Mouse (Mus musculus) hindbrain, postnatal 0 days (tissue): Measurements from ENCODE around the gene Igf2bp3. TPM values are rescaled to one million over a fixed set of nuclear protein-coding genes. Genes with fewer than 3 reads are reported as not detected.
A peak's percentile ranks its signal among the peaks of the same experiment; 100 is the strongest.

ENCODE experiments used
- ATAC-seq: fragments of 200-750 bp; cut with Nextera tagmentation; 2 replicates; pipeline ENCODE4 v1.8.0; 2017; ENCODE audit warnings: mild to moderate bottlenecking, moderate TSS enrichment, moderate library complexity
- DNase-seq: peaks from one replicate; pipeline ENCODE4 v3.0.0-alpha.2; 2015; ENCODE audit warnings: low spot score
- H3K27ac ChIP-seq: fragments of 300-500 bp; sonication (generic); 2 replicates; pipeline ENCODE4 v1.5.1; 2014; ENCODE audit warnings: mild to moderate bottlenecking
- H3K27me3 ChIP-seq: fragments of 300-500 bp; sonication (generic); 2 replicates; pipeline ENCODE4 v1.6.1; 2014; ENCODE audit warnings: low read length, mixed read lengths; ENCODE audit not compliant: insufficient read depth
- H3K36me3 ChIP-seq: fragments of 300-500 bp; sonication (generic); 2 replicates; pipeline ENCODE4 v1.6.1; 2014; ENCODE audit warnings: low read length, mixed read lengths; ENCODE audit not compliant: insufficient read depth
- H3K4me1 ChIP-seq: fragments of 300-500 bp; sonication (generic); 2 replicates; pipeline ENCODE4 v1.6.1; 2014; ENCODE audit warnings: antibody characterized with exemption, low read length, mixed read lengths; ENCODE audit not compliant: insufficient read depth
- H3K4me2 ChIP-seq: fragments of 300-500 bp; sonication (generic); 2 replicates; pipeline ENCODE4 v1.6.1; 2014; ENCODE audit warnings: low read depth, mild to moderate bottlenecking, low read length, moderate library complexity, mixed read lengths
- H3K4me3 ChIP-seq: fragments of 300-500 bp; sonication (generic); 2 replicates; pipeline ENCODE4 v1.5.1; 2014; ENCODE audit warnings: low read length
- H3K9ac ChIP-seq: fragments of 300-500 bp; sonication (generic); replicated peaks from 2 replicates; pipeline ENCODE4 v1.6.1; 2014; ENCODE audit warnings: mild to moderate bottlenecking, low read length, moderate library complexity, mixed read lengths
- H3K9me3 ChIP-seq: fragments of 300-500 bp; sonication (generic); 2 replicates; pipeline ENCODE4 v1.6.1; 2016; ENCODE audit warnings: low read length, mixed read lengths
- CTCF ChIP-seq: IDR thresholded peaks from 2 replicates; pipeline ENCODE4 v1.5.1; 2016; ENCODE audit warnings: antibody characterized with exemption, control low read depth, low read depth
- WGBS: fragments of 180-500 bp; shearing (Covaris S2); extraction: QIAGEN DNeasy Blood & Tissue Kit; methylation state at CpG from one replicate; pipeline ENCODE4 v1.1.7; 2014; 5-methylcytosine and 5-hydroxymethylcytosine counted together
- polyA plus RNA-seq: library from polyadenylated mRNA; unstranded; fragments of >200 nt; fragmentation: Nextera tagmentation; extraction: Ambion mirVana; gene quantifications from 2 replicates; pipeline ENCODE4 v1.2.1, GENCODE M21; 2015
- total RNA-seq: library from RNA; depleted of rRNA; stranded (reverse); fragments of >200 nt; gene quantifications from 2 replicates; pipeline ENCODE4 v1.2.3, GENCODE M21; 2014

The Igf2bp3 gene
- total and polyA plus RNA-seq, 2 experiments from 2014 or later, result 8.9 to 16.6 TPM

- Histone ChIP-seq H3K9ac (no peak overlapping the region), H3K27me3 (no peaks in the 10 kb centered on the region), H3K36me3 (no peaks in the 10 kb centered on the region), H3K4me3 (no peak overlapping the region), H3K27ac (no peak overlapping the region), H3K4me2 (no peak overlapping the region), H3K9me3 (no peaks in the 10 kb centered on the region), H3K4me1 (peaks cover 5% of the 10 kb centered on the region; the same call in 1 of the 2 replicates)
- WGBS, result 66% methylated on average over 11 of the region's 11 CpGs
- ATAC-seq (no peak), DNase-seq (no peak)
- no peak for TF ChIP-seq CTCF
Measured at GRCm38 (mm10) chr6:49050677-49051410, 163.9 kb downstream of the Igf2bp3 start.

- 94% methylated on average over 10 of the region's 10 CpGs for WGBS
- Histone ChIP-seq H3K4me2 (no peak overlapping the region), H3K4me1 (no peaks in the 10 kb centered on the region), H3K9ac (no peak overlapping the region), H3K27ac (no peak overlapping the region), H3K36me3 (no peaks in the 10 kb centered on the region), H3K9me3 (no peaks in the 10 kb centered on the region), H3K27me3 (no peaks in the 10 kb centered on the region), H3K4me3 (no peak overlapping the region)
- ATAC-seq (no peak), DNase-seq (no peak)
- no peak for TF ChIP-seq CTCF
Measured at GRCm38 (mm10) chr6:49048395-49048794, 166.4 kb downstream of the Igf2bp3 start.

DNA sequence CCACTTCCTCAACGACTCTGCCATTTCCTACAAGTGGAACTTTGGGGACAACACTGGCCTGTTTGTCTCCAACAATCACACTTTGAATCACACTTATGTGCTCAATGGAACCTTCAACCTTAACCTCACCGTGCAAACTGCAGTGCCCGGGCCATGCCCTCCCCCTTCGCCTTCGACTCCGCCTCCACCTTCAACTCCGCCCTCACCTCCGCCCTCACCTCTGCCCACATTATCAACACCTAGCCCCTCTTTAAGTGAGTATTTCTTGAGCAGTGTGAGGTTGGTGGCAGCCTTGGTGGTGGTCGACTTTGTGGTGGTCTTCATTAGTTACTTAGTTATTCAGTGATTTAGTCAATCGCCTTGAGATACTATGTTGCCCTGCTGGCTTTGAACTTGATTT is 166.9 kb downstream of the Igf2bp3 start:
- Histone ChIP-seq H3K4me3 (no peak overlapping the region), H3K36me3 (no peaks in the 10 kb centered on the region), H3K27ac (no peak overlapping the region), H3K9me3 (no peaks in the 10 kb centered on the region), H3K4me1 (no peaks in the 10 kb centered on the region), H3K27me3 (no peaks in the 10 kb centered on the region), H3K4me2 (no peak overlapping the region), H3K9ac (no peak overlapping the region)
- ATAC-seq, result no peak
- no peak for TF ChIP-seq CTCF
- DNase-seq, result no peak
- 80% methylated on average over 10 of the region's 10 CpGs for WGBS

DNA sequence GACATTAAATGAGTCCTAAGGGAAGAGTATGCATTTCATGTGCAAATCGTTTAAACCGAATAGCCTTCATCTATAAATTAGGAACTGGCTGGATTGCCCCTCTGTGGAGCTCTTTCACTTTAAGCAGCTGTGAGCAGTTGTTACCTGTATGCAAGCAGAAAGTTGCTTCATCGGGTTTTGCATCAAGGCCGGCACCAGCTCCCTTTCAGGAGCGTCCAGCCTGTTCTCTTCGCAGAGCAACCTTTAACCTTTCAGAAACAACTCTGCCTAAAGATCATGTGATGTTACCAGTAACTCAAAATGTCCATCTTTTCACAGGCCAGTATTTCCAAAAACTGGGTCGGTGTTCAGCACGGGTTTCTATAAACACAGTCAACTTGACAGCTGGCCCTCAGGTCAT is 167.8 kb downstream of the Igf2bp3 start:
- 75% methylated on average over 8 of the region's 8 CpGs for WGBS
- H3K4me3 ChIP-seq, result no peak overlapping the region
- H3K27ac ChIP-seq, result no peak overlapping the region
- H3K4me2 ChIP-seq, result no peak overlapping the region
- ATAC-seq (no peak), DNase-seq (no peak)
- H3K36me3 ChIP-seq, result no peaks in the 10 kb centered on the region
- H3K9ac ChIP-seq, result no peak overlapping the region
- TF ChIP-seq CTCF, result no peak
- no peaks in the 10 kb centered on the region for H3K4me1 ChIP-seq
- no peaks in the 10 kb centered on the region for H3K27me3 ChIP-seq
- H3K9me3 ChIP-seq, result no peaks in the 10 kb centered on the region

GRCm38 (mm10) chr6:49046502-49046901 is 168.3 kb downstream of the Igf2bp3 start:
- Histone ChIP-seq H3K9me3 (no peaks in the 10 kb centered on the region), H3K27me3 (no peaks in the 10 kb centered on the region), H3K36me3 (no peaks in the 10 kb centered on the region), H3K9ac (no peak overlapping the region), H3K4me1 (no peaks in the 10 kb centered on the region), H3K4me2 (no peak overlapping the region), H3K27ac (no peak overlapping the region), H3K4me3 (no peak overlapping the region)
- no peak for DNase-seq
- no peak for TF ChIP-seq CTCF
- WGBS, result 52% methylated on average over 6 of the region's 6 CpGs
- no peak for ATAC-seq

DNA sequence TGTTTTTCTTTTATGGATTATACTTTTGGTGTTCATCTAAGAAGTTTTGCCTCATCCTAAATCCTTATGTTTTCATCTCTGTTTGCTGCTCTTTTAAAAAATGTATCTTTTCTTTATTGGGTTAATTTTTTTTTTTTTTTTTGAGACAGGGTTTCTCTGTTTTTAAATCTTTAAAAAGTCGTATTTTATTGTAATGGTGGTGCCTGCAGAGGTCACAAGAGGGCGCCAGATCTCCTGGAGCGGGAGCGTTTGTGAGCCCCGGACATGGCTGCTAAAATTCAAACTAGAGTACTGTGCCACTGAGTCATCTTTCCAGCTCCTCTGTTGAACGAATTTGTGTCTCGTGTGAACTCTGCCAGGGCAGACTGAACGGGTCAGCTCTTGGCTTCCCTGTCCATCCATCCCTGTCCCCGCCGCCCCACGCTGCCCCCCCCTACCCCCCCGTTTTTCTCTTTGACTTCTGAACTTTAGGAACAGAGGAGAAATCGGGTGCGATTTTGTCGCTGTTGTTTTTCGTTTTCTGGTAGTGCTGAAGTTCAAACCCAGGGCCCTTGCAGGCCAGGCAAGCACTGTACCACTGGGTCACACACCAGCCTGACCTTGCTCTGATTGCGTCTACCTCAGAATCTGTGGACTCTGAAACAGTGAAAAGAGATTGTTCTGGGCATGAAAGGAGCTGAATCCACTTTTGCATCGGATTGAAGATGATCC is 175.1 kb downstream of the Igf2bp3 start:
- DNase-seq, result peak; percentile 80
- WGBS, result 11% methylated on average over 18 of the region's 18 CpGs
- Histone ChIP-seq H3K27ac (no peak overlapping the region), H3K4me2 (peak overlapping the region; percentile 41), H3K9ac (no peak overlapping the region), H3K27me3 (no peaks in the 10 kb centered on the region), H3K36me3 (no peaks in the 10 kb centered on the region), H3K9me3 (no peaks in the 10 kb centered on the region), H3K4me3 (peak overlapping the region; percentile 24), H3K4me1 (no peaks in the 10 kb centered on the region)
- peak; percentile 56; the same call in 1 of the 2 replicates for ATAC-seq
- peak; percentile 75 for TF ChIP-seq CTCF

DNA sequence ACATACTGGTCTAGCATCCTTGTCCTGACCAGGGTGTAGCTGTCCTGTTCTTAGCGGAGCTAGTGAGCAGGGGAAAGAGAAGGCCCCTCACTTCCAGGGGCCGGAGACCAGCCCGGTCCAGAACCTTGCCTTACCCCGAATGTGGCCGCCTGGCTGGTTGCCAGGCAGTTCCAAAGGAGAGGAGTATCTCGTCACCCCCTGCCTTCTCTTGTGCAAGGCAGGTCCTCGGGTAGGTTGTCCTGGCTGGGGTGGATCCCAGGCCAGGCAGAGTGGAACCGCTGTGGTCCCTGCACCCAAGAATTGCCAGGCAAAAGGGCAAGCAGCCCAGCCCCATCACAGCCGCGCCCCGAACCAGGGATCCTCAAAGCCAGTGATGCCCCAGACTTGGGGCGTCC is 177.5 kb downstream of the Igf2bp3 start:
- DNase-seq, result no peak
- Histone ChIP-seq H3K27me3 (no peaks in the 10 kb centered on the region), H3K4me1 (no peaks in the 10 kb centered on the region), H3K9me3 (no peaks in the 10 kb centered on the region), H3K27ac (no peak overlapping the region), H3K4me2 (no peak overlapping the region), H3K36me3 (no peaks in the 10 kb centered on the region), H3K9ac (no peak overlapping the region), H3K4me3 (no peak overlapping the region)
- ATAC-seq, result no peak
- TF ChIP-seq CTCF, result no peak
- 64% methylated on average over 12 of the region's 12 CpGs for WGBS
